In genomic region chr8:72347553-72347952, GRCm38 (mm10) we compare ENCODE assay signal across 20 mouse cellular contexts. TPM values are rescaled to one million over a fixed set of nuclear protein-coding genes. Genes with fewer than 3 reads are reported as not detected.
DNase-seq lines count a peak whose midpoint lies in the region; ATAC-seq and TF ChIP-seq lines count a peak whose summit lies in the region.
"Had no signal": no experiment of that assay in that cellular context is flagged by ENCODE, and none has a peak within 500 bp of the region (broad histone marks: within the 10 kb centered on the region; RNA-seq: fewer than 3 reads in every experiment).

No protein-coding gene starts in this region.

- no peak overlapping the region for H3K4me2 ChIP-seq in midbrain, embryonic 15.5 days
- H3K4me2 ChIP-seq: embryonic facial prominence, embryonic 13.5 days; forebrain, embryonic 12.5 days; heart, embryonic 11.5 days; heart, embryonic 15.5 days; hindbrain, embryonic 14.5 days had no signal

- H3K4me1 ChIP-seq in lung, adult 2 months (ENCODE audit: control insufficient read depth, insufficient read depth, low read length): peaks cover 12% of the 10 kb centered on the region
- no peaks in the 10 kb centered on the region for H3K4me1 ChIP-seq in midbrain, embryonic 15.5 days
- H3K4me1 ChIP-seq: embryonic facial prominence, embryonic 13.5 days; forebrain, embryonic 12.5 days had no signal

- TF ChIP-seq CTCF in lung, adult 2 months (IDR thresholded peaks at IDR 0.05; ENCODE audit: insufficient read depth, low read length): no peak

- TF ChIP-seq POLR2A in lung, adult 2 months (IDR thresholded peaks at IDR 0.05; ENCODE audit: borderline replicate concordance, extremely low read depth, low read depth, low read length): no peak

- H3K36me3 ChIP-seq in midbrain, embryonic 15.5 days (replicated peaks): peaks cover 22% of the 10 kb centered on the region; the same call in 1 of the 2 replicates

- no peaks in the 10 kb centered on the region for H3K27me3 ChIP-seq in midbrain, embryonic 15.5 days (replicated peaks)
- H3K27me3 ChIP-seq: embryonic facial prominence, embryonic 13.5 days; forebrain, embryonic 12.5 days; heart, embryonic 15.5 days had no signal

- no peak overlapping the region for H3K27ac ChIP-seq in midbrain, embryonic 15.5 days
- H3K27ac ChIP-seq: embryonic facial prominence, embryonic 13.5 days; forebrain, embryonic 12.5 days; heart, adult 2 months; heart, embryonic 15.5 days; hindbrain, embryonic 14.5 days had no signal

- 78% methylated on average over 1 of the region's 1 CpGs for WGBS in lung, adult 2 months
- 89% methylated on average over 1 of the region's 1 CpGs for WGBS in midbrain, embryonic 15.5 days

- no peaks in the 10 kb centered on the region for H3K9me3 ChIP-seq in midbrain, embryonic 15.5 days
- H3K9me3 ChIP-seq: embryonic facial prominence, embryonic 13.5 days; forebrain, embryonic 12.5 days; heart, embryonic 15.5 days had no signal

- H3K9ac ChIP-seq in midbrain, embryonic 15.5 days: no peak overlapping the region
- H3K9ac ChIP-seq: embryonic facial prominence, embryonic 13.5 days; forebrain, embryonic 12.5 days; heart, embryonic 15.5 days; hindbrain, embryonic 14.5 days had no signal

- ATAC-seq in megakaryocyte-erythroid progenitor cell, adult 5-6 weeks (replicated peaks; ENCODE audit: low FRiP score, low TSS enrichment, poor library complexity, severe bottlenecking): peak; percentile 32
- ATAC-seq in midbrain, embryonic 15.5 days (replicated peaks): no peak
- ATAC-seq: forebrain, embryonic 16.5 days had no signal

- DNase-seq in lung, postnatal 10 days: peak; percentile 60
- DNase-seq in lung, adult 2 months: no peak
- DNase-seq in adipocyte (ENCODE audit: low spot score): peak; percentile 57
- DNase-seq in lung, postnatal 14 days: peak; percentile 39
- DNase-seq in frontal cortex, postnatal 25 days (ENCODE audit: low spot score in 2 of 2): no peak
- no peak for DNase-seq in yolk sac, embryonic 10.5 days (ENCODE audit: low spot score)
- DNase-seq: adrenal gland, postnatal 10 days; cerebellum, adult 11-12 months; cerebellum, adult 9-10 months; cerebellum, postnatal 25 days; heart, adult 2 months; heart, postnatal 14 days had no signal

- no peak overlapping the region for H3K4me3 ChIP-seq in lung, adult 2 months (replicated peaks; ENCODE audit: extremely low read depth, low read depth, low read length)
- H3K4me3 ChIP-seq in midbrain, embryonic 15.5 days: no peak overlapping the region
- H3K4me3 ChIP-seq: embryonic facial prominence, embryonic 13.5 days; forebrain, embryonic 12.5 days; heart, adult 2 months; heart, embryonic 15.5 days had no signal

RNA-seq across cellular contexts. Expression of gene Klf2, which starts 28.7 kb away (rescaled TPM):
- 144 and 340 TPM in 2 replicates for polyA plus RNA-seq in lung, adult 2 months (2012; rRNA removed)
- 4.0 and 4.4 TPM in 2 replicates for total RNA-seq in megakaryocyte-erythroid progenitor cell, adult 5-6 weeks (2014; fragmentation: Nextera tagmentation)
- total RNA-seq in megakaryocyte-erythroid progenitor cell, adult 5-6 weeks (2017): 2.3 and 5.1 TPM in 2 replicates
- polyA plus RNA-seq in midbrain, embryonic 15.5 days (2015; fragmentation: Nextera tagmentation; extraction: Ambion mirVana): 4.7 and 5.4 TPM in 2 replicates

RNA-seq across cellular contexts. Expression of gene Gm10282, which starts 42.5 kb away (rescaled TPM):
- polyA plus RNA-seq in lung, adult 2 months (2012; rRNA removed): 0.53 and 1.8 TPM in 2 replicates
- total RNA-seq in megakaryocyte-erythroid progenitor cell, adult 5-6 weeks (2014; fragmentation: Nextera tagmentation): 6.8 and 12.5 TPM in 2 replicates
- 7.4 and 11.2 TPM in 2 replicates for total RNA-seq in megakaryocyte-erythroid progenitor cell, adult 5-6 weeks (2017)
- 9.0 and 11.9 TPM in 2 replicates for polyA plus RNA-seq in midbrain, embryonic 15.5 days (2015; fragmentation: Nextera tagmentation; extraction: Ambion mirVana)

Comparison
In these comparisons a context has a peak if more than half of its experiments do, and no peak if none do; other contexts are left out.
1. DNase-seq: peak in lung, postnatal 10 days (single experiment), adipocyte (single experiment) and lung, postnatal 14 days (single experiment); none in lung, adult 2 months (single experiment), frontal cortex, postnatal 25 days (0 of 2) and yolk sac, embryonic 10.5 days (single experiment).
2. RNA of gene Klf2, which starts 28.7 kb away (polyA plus RNA-seq): 144 to 340 TPM in lung, adult 2 months; 4.7 to 5.4 TPM in midbrain, embryonic 15.5 days; every median in the first group is over 10 times any median in the second.